Mouse (Mus musculus): ENCODE data around the gene Ferd3l. TPM values are rescaled to one million over a fixed set of nuclear protein-coding genes. Genes with fewer than 3 reads are reported as not detected.

The Ferd3l gene
- polyA plus RNA-seq, 1 experiment from 2014 or later: 0.69 TPM

DNA sequence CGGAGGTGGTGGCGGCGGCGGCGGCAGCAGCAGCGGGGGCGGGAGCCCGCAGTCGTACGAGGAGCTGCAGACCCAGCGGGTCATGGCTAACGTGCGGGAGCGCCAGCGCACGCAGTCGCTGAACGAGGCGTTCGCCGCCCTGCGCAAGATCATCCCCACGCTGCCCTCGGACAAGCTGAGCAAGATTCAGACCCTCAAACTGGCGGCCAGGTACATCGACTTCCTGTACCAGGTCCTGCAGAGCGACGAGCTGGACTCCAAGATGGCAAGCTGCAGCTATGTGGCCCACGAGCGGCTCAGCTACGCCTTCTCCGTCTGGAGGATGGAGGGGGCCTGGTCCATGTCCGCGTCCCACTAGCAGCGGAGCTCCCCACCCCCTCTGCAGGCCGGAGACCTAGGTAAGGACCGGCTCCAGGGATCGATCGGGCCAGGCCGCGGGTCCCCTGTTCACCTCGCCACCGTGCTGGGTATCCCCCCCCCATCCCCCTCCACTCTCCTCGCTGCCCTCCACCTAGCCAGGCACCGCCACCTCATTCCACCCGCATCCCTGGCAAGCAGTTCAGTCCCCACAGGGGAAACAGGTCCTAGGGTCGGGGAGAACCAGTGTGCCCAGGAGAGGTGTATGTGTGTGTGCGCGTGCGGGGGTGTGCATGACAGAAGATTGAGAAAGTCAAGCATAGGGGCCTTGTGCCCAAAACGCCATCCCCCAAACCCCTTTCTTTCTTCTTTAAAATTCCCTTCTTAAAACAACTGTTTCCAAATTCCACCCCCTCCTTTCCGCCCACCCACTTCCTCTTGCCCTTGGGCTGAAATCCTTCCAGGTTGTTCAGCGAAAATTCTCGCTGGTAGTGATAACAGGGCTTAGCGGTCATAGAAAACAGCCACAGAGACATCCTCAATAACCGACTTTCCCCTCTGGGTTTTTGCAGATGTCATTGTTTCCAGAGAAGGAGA lies 30.3 kb downstream of the Ferd3l start:
- peak overlapping the region; percentile 41 for H3K4me3 ChIP-seq
- no peak overlapping the region for H3K27ac ChIP-seq (replicated peaks)
- WGBS: under 1% methylated on average over 54 of the region's 56 CpGs
- peak overlapping the region; percentile 75 for H3K4me2 ChIP-seq
- peak overlapping the region; percentile 28; the same call in 1 of the 2 replicates for H3K9ac ChIP-seq
- peaks cover 82% of the 10 kb centered on the region for H3K27me3 ChIP-seq
- no peaks in the 10 kb centered on the region for H3K9me3 ChIP-seq
- peaks cover 22% of the 10 kb centered on the region for H3K4me1 ChIP-seq (replicated peaks)
- peak; percentile 13; the same call in 1 of the 2 replicates for ATAC-seq (ENCODE audit: low FRiP score, low read depth)
- no peaks in the 10 kb centered on the region for H3K36me3 ChIP-seq

DNA sequence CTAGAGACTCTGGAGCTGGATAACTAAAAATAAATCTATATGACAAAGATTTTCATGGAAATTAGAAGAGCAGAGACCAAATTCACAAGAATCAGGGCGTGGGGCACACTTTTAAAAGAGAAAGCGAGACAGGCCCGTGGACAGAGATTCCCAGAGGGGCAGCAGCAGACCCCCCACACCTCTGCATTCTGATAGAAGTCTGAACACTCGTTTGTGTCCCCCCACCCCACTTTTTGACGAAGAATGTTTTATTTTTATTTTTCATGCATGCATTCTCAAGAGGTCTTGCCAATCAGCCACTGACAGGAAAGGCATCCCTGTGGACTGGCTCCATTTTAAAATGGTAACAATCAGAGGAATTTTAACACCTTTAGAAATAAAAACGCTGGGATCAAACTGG lies 31.0 kb downstream of the Ferd3l start:
- WGBS: 2% methylated on average over 6 of the region's 6 CpGs
- Histone ChIP-seq H3K4me1 (replicated peaks) (peaks cover 22% of the 10 kb centered on the region), H3K27me3 (peaks cover 82% of the 10 kb centered on the region), H3K27ac (replicated peaks) (no peak overlapping the region), H3K4me3 (peak overlapping the region; percentile 41), H3K9ac (no peak overlapping the region), H3K4me2 (0 out of 2 replicates have a peak overlapping the region, but pooled peaks have one; percentile 75), H3K9me3 (no peaks in the 10 kb centered on the region), H3K36me3 (no peaks in the 10 kb centered on the region)
- ATAC-seq (ENCODE audit: low FRiP score, low read depth): no peak

- H3K36me3 ChIP-seq: no peaks in the 10 kb centered on the region
- ATAC-seq (ENCODE audit: low FRiP score, low read depth): no peak
- H3K4me2 ChIP-seq: no peak overlapping the region
- no peak overlapping the region for H3K4me3 ChIP-seq
- no peaks in the 10 kb centered on the region for H3K9me3 ChIP-seq
- H3K9ac ChIP-seq: no peak overlapping the region
- H3K4me1 ChIP-seq (replicated peaks): peaks cover 22% of the 10 kb centered on the region
- 7% methylated on average over 3 of the region's 3 CpGs for WGBS
- no peak overlapping the region for H3K27ac ChIP-seq (replicated peaks)
- H3K27me3 ChIP-seq: peaks cover 83% of the 10 kb centered on the region
Measured at GRCm38 (mm10) chr12:33959846-33960245, 31.6 kb downstream of the Ferd3l start.

GRCm38 (mm10) chr12:33961013-33961412 lies 32.8 kb downstream of the Ferd3l start:
- WGBS: 14% methylated on average over 5 of the region's 5 CpGs
- no peak overlapping the region for H3K4me2 ChIP-seq
- no peaks in the 10 kb centered on the region for H3K36me3 ChIP-seq
- no peak overlapping the region for H3K9ac ChIP-seq
- no peak for ATAC-seq (ENCODE audit: low FRiP score, low read depth)
- H3K4me3 ChIP-seq: no peak overlapping the region
- peaks cover 83% of the 10 kb centered on the region for H3K27me3 ChIP-seq
- peaks cover 22% of the 10 kb centered on the region for H3K4me1 ChIP-seq (replicated peaks)
- H3K27ac ChIP-seq (replicated peaks): no peak overlapping the region
- H3K9me3 ChIP-seq: no peaks in the 10 kb centered on the region

DNA sequence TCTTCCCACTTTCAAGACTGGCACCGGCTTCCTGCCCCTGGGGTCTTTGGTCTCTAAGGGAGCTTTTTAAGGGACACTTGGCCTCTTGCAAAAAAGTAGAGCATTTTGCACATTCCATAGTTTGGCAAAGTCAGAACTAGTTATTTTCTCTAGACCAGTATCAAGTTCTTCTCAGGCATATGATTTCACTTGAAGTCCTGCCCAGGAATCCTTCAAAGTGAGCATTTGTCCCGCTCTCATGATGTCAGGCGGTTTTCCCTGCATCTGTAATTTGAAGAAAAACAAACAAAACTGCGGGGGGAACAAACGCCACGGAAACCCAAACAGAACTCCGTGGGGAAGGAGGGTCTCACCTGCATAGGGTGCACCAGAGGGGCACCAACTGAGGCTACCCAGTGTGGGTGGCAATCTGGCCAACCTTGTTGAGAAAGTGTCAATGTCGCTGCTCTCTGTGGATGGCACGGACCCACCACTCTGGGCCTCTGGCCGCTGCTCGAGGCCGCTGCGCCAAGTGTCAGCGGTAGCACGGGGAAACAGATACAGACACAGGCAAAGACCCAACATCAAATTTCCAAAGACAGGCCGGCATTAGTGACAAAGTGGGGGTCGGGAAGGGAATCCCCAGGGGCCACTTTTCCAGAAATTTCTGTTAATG lies 34.0 kb downstream of the Ferd3l start:
- no peaks in the 10 kb centered on the region for H3K36me3 ChIP-seq
- H3K27ac ChIP-seq (replicated peaks): no peak overlapping the region
- no peak overlapping the region for H3K4me3 ChIP-seq
- no peak overlapping the region for H3K4me2 ChIP-seq
- peaks cover 16% of the 10 kb centered on the region for H3K4me1 ChIP-seq (replicated peaks)
- H3K27me3 ChIP-seq: peaks cover 77% of the 10 kb centered on the region
- WGBS: 3% methylated on average over 17 of the region's 17 CpGs
- ATAC-seq (ENCODE audit: low FRiP score, low read depth): 0 out of 2 replicates have a peak, but pooled peaks have one; percentile 21
- no peaks in the 10 kb centered on the region for H3K9me3 ChIP-seq
- H3K9ac ChIP-seq: no peak overlapping the region

GRCm38 (mm10) chr12:33962773-33963130 lies 34.5 kb downstream of the Ferd3l start:
- no peak for ATAC-seq (ENCODE audit: low FRiP score, low read depth)
- WGBS: 5% methylated on average over 9 of the region's 9 CpGs
- H3K9ac ChIP-seq: no peak overlapping the region
- H3K36me3 ChIP-seq: no peaks in the 10 kb centered on the region
- no peak overlapping the region for H3K4me2 ChIP-seq
- peaks cover 76% of the 10 kb centered on the region for H3K27me3 ChIP-seq
- peaks cover 15% of the 10 kb centered on the region for H3K4me1 ChIP-seq (replicated peaks)
- no peaks in the 10 kb centered on the region for H3K9me3 ChIP-seq
- H3K27ac ChIP-seq (replicated peaks): no peak overlapping the region
- H3K4me3 ChIP-seq: no peak overlapping the region

DNA sequence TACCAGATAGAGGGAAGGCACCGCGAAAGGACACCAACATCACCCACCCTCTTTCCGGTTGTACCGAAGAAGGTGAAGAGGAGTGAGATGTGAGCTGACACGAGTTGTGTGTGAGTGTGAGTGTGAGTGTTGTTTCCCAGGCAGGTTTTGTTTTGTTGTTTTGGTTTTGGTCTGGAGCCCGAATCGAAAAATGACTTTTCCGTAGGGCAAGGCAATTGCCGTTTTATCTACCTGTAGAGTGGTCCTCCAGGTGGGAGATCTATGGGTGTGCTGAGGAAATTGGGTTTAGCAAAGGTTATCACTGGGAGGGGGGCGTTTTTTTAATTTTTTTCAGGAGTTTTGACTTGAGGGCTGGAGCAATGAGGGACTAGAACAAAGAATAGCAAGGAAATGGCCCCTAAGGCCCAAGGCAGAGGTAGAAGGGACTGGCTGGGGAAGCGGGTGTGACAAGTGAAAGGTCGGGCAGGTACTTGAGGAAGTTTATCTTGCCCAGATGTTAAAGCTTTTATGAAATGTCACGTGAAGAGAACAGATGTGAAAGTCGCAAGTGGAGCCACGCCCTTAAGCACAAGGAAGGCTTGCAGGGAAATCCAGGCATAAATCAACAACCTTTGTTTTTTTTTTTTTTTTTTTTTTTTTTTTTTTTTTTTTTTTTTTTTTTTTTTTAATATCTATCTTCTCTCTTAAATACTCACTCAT lies 35.6 kb downstream of the Ferd3l start:
- Histone ChIP-seq H3K27me3 (peaks cover 74% of the 10 kb centered on the region), H3K4me2 (no peak overlapping the region), H3K36me3 (no peaks in the 10 kb centered on the region), H3K4me1 (replicated peaks) (peaks cover 13% of the 10 kb centered on the region), H3K27ac (replicated peaks) (no peak overlapping the region), H3K9me3 (no peaks in the 10 kb centered on the region), H3K4me3 (no peak overlapping the region), H3K9ac (no peak overlapping the region)
- no peak for ATAC-seq (ENCODE audit: low FRiP score, low read depth)
- 4% methylated on average over 15 of the region's 15 CpGs for WGBS

DNA sequence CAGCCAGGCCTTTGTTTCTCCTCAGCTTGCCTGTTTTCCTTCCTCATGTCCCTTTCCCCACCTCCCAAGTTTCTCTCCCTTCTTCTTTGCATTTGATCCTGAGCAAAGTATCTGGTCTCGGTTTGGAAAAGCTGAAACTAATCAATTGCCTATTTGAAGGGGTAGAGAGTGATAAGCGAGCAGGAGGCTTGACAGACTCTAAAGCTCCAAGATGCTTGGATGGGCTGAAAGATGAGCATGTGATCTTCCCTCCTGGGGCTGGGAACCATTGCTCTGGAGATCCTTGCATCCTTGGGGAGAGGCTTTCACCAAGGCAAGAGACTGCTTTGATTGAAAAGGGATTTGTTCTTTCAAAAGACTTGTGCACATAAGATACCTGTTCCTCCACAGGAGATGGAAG lies 36.2 kb downstream of the Ferd3l start:
- no peak overlapping the region for H3K4me3 ChIP-seq
- H3K9me3 ChIP-seq: no peaks in the 10 kb centered on the region
- H3K27ac ChIP-seq (replicated peaks): no peak overlapping the region
- no peak for ATAC-seq (ENCODE audit: low FRiP score, low read depth)
- H3K4me2 ChIP-seq: no peak overlapping the region
- no peak overlapping the region for H3K9ac ChIP-seq
- H3K4me1 ChIP-seq (replicated peaks): peaks cover 13% of the 10 kb centered on the region
- no peaks in the 10 kb centered on the region for H3K36me3 ChIP-seq
- H3K27me3 ChIP-seq: peaks cover 74% of the 10 kb centered on the region
- 9% methylated on average over 2 of the region's 2 CpGs for WGBS

DNA sequence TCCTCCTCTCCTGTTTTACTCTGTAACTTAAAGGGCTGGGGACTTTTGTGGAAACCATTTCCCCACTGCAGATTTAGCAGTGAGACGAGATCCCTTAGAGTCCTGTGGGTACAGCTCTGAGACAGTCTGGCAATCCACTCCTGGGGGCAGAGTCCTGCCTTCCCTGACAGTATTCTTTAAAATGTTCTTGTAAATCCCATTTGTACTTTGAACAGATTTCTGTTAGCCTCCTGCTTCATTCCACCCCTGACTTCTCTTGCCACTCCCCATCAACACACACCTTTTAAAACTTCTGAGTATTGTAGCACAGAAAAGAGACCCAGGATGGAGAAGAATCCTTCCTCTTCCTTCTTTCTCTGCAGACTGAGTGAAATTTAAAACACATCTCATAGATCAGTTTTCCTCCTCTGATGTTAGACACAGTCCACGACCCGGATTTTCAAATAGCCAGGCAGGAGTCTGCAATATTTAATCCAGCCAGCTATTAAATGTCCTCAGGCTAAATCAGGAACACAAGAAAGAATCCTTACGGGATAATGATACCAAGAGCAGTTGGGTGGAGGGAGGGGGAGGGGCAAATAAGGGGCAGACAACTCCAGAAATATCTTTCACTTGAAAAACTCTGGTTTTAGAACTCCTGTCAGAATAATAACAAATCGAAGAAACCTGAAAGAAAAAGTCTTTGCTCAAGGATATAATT lies 37.6 kb downstream of the Ferd3l start:
- ATAC-seq (ENCODE audit: low FRiP score, low read depth): no peak
- peaks cover 13% of the 10 kb centered on the region for H3K4me1 ChIP-seq (replicated peaks)
- no peak overlapping the region for H3K27ac ChIP-seq (replicated peaks)
- no peak overlapping the region for H3K9ac ChIP-seq
- H3K4me2 ChIP-seq: no peak overlapping the region
- WGBS: 8% methylated on average over 5 of the region's 5 CpGs
- no peaks in the 10 kb centered on the region for H3K36me3 ChIP-seq
- no peaks in the 10 kb centered on the region for H3K9me3 ChIP-seq
- H3K27me3 ChIP-seq: peaks cover 77% of the 10 kb centered on the region
- no peak overlapping the region for H3K4me3 ChIP-seq

DNA sequence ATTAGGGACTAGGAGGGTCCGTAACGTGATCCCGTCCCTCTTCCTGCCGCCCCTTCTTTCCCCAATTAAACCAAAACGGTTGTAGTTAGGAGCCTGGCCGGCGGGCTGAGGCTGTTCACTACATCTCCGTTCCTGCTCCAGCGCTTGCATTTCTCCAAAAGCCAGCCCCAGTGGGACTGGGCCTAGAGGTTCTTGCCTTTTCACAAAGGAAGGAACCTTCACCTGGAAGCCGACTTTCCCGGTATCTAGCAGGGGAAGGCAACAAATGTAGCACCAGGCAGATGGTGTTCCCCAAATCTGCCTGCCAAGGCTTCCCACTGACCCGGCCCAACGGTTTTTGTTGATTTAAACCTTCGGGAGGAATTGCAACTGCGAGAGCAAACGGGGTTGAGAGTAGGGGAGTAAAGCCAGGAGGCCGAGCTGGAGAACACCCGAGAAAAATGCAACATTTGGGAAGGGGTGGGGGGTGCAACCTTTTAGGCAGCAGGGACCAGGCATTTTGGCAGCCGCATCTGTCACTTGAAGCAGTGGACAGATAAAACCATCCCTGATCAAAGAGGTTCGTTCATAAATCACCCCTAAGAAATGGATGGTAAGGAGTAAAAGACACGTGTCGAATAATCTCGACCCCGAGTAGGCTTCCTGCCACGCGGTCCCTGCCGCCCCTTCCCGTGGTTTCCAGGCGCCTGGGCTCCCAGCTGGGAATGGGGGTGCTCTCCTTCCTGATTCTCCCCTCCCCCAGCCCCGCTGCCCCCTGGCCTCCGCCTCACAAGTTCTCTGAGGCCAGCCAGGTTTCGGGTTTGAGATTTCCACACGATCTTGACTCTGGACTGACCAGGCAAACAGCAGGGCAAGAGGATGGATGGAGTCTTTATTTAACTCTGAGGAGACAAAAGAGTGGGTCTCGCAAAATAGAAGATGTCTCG lies 38.5 kb downstream of the Ferd3l start:
- H3K36me3 ChIP-seq: no peaks in the 10 kb centered on the region
- H3K9ac ChIP-seq: no peak overlapping the region
- no peak overlapping the region for H3K27ac ChIP-seq (replicated peaks)
- peaks cover 13% of the 10 kb centered on the region for H3K4me1 ChIP-seq (replicated peaks)
- 0 out of 2 replicates have a peak, but pooled peaks have one; percentile 4 for ATAC-seq (ENCODE audit: low FRiP score, low read depth)
- peak overlapping the region; percentile 0; the same call in 1 of the 2 replicates for H3K4me3 ChIP-seq
- H3K9me3 ChIP-seq: no peaks in the 10 kb centered on the region
- H3K27me3 ChIP-seq: peaks cover 77% of the 10 kb centered on the region
- H3K4me2 ChIP-seq: peak overlapping the region; percentile 42
- WGBS: under 1% methylated on average over 35 of the region's 35 CpGs

Data from hindbrain, embryonic 15.5 days (tissue).